Mouse (Mus musculus): Measurements from ENCODE around the gene Dcun1d4.

GRCm38 (mm10) chr5:73481401-73481800 lies 601 bp downstream of the Dcun1d4 start:
- TF ChIP-seq POLR2A (IDR thresholded peaks at IDR 0.05; ENCODE audit: insufficient read length, low read depth) (no peak), USF1 (IDR thresholded peaks at IDR 0.05; ENCODE audit: low read depth) (no peak), MYOD1 (IDR thresholded peaks at IDR 0.05; ENCODE audit: control insufficient read depth in 1 of 3, insufficient read length in 2 of 3, low read depth in 2 of 3) (no peak), CEBPB (IDR thresholded peaks at IDR 0.05; ENCODE audit: insufficient read depth, poor library complexity, severe bottlenecking) (no peak), POLR2AphosphoS2 (IDR thresholded peaks at IDR 0.05; ENCODE audit: insufficient read length, low read depth) (no peak), E2F4 (IDR thresholded peaks at IDR 0.05; ENCODE audit: insufficient read depth) (no peak), REST (IDR thresholded peaks at IDR 0.05; ENCODE audit: insufficient read depth, insufficient read length) (no peak), MAX (IDR thresholded peaks at IDR 0.05; ENCODE audit: low read depth) (no peak), SRF (IDR thresholded peaks at IDR 0.05; ENCODE audit: control insufficient read depth, insufficient read length, low read depth) (no peak), TCF12 (IDR thresholded peaks at IDR 0.05; ENCODE audit: insufficient read depth, poor library complexity, severe bottlenecking) (no peak)

Measured in myocyte (in vitro differentiated cells).